Mouse (Mus musculus): ENCODE data around the gene Cd151. TPM values are rescaled to one million over a fixed set of nuclear protein-coding genes. Genes with fewer than 3 reads are reported as not detected.

Gene Cd151
- polyA plus RNA-seq, 1 experiment from 2014 or later = 5.0 TPM

DNA sequence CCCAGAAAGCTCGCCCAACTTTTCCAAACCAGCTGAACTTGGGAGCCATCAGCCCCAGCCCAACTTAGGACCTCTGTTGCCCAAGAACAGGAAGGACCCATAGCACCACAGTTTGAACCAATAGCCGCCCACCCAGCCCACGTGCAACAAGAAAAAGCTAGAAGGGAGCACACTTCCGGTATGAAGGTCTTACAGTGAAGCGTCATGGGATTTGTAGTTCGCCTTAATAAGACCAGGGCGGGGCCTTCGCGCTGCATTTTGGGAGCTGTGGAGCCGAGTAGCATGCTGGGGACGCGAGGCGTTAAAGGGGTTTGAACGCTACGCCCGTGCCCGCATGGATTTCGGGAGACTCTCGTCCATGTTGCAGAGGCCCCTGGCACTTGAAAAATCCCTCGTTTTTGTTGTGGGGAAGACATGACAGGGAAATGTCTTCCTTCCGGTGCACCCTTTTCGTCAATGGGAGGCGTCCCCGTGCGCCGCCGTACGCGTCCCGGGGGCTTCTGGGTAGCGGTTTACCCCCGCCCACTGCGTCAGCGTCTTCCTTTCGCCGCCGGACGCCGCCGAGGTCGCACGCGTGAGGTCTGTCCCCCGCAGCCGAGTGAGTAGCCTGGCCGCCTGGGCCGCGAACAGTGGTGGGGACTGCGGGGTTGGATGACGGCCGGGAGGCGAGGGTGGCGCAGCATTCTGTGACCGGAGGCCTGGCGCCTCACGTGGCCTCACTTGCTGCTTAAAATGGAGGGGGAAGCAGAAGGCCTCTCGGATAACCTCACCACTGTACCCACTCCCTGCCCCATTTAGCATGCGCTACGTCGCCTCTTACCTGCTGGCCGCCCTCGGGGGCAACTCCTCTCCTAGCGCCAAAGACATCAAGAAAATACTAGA, 19.8 kb upstream of the Cd151 start, which contains the start of gene Rplp2:
Gene Rplp2 (plus strand): TSS at position 261 of the 882 bp plus-strand sequence.
- H3K36me3 ChIP-seq (replicated peaks) = peaks cover 42% of the 10 kb centered on the region
- peaks cover 82% of the 10 kb centered on the region for H3K4me1 ChIP-seq (replicated peaks)

DNA sequence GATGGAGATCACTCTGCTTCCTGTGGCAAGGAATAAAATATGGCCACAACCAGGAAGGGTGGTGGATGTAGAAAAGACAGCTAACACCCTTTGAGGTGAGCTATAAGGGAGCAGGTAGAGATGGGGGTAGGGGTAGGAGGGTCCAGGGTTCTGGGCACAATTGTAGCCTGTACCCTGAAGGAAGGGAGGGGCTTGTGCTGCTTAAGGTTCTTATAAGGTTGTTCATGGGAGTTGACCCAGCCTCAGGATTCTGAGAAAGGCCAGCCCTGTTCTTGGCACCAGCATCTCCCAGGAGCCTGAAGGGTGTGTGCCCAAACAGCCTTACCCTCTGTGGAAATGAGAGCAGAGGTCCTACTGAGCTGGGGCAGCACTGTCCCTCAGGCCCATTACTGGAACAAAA, 15.3 kb upstream of the Cd151 start:
- H3K9me3 ChIP-seq (replicated peaks) = no peaks in the 10 kb centered on the region
- peaks cover 78% of the 10 kb centered on the region for H3K4me1 ChIP-seq (replicated peaks)
- H3K27me3 ChIP-seq = no peaks in the 10 kb centered on the region
- H3K27ac ChIP-seq (replicated peaks) = 0 out of 2 replicates have a peak overlapping the region, but pooled peaks have one; percentile 29
- no peak overlapping the region for H3K9ac ChIP-seq
- no peak for ATAC-seq (ENCODE audit: insufficient read depth)
- no peak overlapping the region for H3K4me2 ChIP-seq
- peaks cover 41% of the 10 kb centered on the region for H3K36me3 ChIP-seq (replicated peaks)
- no peak overlapping the region for H3K4me3 ChIP-seq (replicated peaks)

More for the DNA sequence above, 19.8 kb upstream of the Cd151 start, which contains the start of gene Rplp2:
- ATAC-seq (ENCODE audit: insufficient read depth) = peak; percentile 86
- peak within 1 kb of the TSS; percentile 85 for H3K27ac ChIP-seq (replicated peaks)
- peak within 1 kb of the TSS; percentile 80 for H3K9ac ChIP-seq
- H3K4me3 ChIP-seq (replicated peaks) = peak within 1 kb of the TSS; percentile 77
- peak within 1 kb of the TSS; percentile 80 for H3K4me2 ChIP-seq
- no peaks in the 10 kb centered on the region for H3K9me3 ChIP-seq (replicated peaks)
- under 1% methylated on average over 63 of the region's 63 CpGs for WGBS (ENCODE audit: insufficient replicate concordance)
- no peaks in the 10 kb centered on the region for H3K27me3 ChIP-seq

DNA sequence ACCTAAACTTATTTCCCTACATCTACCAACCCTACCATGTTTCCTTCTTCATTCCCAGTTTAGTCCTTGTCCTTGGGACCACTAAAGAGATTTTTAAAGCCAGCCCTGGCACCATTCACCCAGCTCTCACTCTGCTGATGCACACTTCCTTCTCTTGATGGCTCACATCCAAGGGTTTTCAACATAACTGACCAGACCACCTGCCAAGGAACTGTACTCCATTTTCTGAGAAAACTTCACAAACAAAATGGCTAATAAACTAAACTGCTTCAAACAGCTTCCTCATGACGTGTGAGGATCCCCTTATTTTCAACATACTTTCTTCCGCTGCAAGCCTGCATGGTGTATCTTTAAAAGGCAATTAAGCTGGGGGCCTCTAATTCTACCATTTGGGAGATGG, 13.6 kb upstream of the Cd151 start:
- ATAC-seq (ENCODE audit: insufficient read depth) = no peak
- H3K27me3 ChIP-seq = no peaks in the 10 kb centered on the region
- 65% methylated on average over 2 of the region's 2 CpGs for WGBS (ENCODE audit: insufficient replicate concordance)
- H3K4me1 ChIP-seq (replicated peaks) = peaks cover 74% of the 10 kb centered on the region
- H3K9me3 ChIP-seq (replicated peaks) = no peaks in the 10 kb centered on the region
- H3K4me3 ChIP-seq (replicated peaks) = no peak overlapping the region
- H3K27ac ChIP-seq (replicated peaks) = 0 out of 2 replicates have a peak overlapping the region, but pooled peaks have one; percentile 38
- peaks cover 38% of the 10 kb centered on the region for H3K36me3 ChIP-seq (replicated peaks)
- H3K4me2 ChIP-seq = no peak overlapping the region
- no peak overlapping the region for H3K9ac ChIP-seq

DNA sequence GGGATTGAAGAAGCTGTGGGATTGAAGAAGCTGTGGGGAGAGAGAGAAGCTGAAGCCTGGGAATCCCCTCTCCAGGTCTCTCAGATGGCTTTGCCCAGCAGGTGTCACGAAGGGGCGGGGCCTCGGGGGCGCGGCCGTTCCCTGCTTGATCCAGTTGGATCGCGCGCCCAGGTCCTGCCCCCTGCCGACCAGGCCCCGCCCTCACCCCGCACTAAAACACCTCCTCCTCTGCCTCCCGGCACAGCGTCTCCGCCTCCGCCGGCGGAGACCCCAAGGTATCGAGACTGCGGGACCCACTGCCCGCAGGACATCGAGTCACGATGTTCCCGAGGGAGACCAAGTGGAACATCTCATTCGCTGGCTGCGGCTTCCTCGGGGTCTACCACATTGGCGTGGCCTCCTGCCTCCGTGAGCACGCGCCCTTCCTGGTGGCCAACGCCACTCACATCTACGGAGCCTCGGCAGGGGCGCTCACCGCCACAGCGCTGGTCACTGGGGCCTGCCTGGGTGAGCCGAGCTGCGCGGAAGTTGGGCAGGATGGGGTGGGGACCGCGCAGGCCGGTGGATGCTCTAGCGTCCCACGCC, 12.1 kb upstream of the Cd151 start, which contains the start of gene Pnpla2:
Gene Pnpla2 (plus strand): TSS at position 232 of the 585 bp plus-strand sequence.
- Histone ChIP-seq H3K27me3 (peaks cover 14% of the 10 kb centered on the region), H3K4me2 (peak within 1 kb of the TSS; percentile 99), H3K4me1 (replicated peaks) (peaks cover 63% of the 10 kb centered on the region), H3K27ac (replicated peaks) (peak within 1 kb of the TSS; percentile 89), H3K36me3 (replicated peaks) (peaks cover 35% of the 10 kb centered on the region), H3K4me3 (replicated peaks) (peak within 1 kb of the TSS; percentile 78), H3K9me3 (replicated peaks) (no peaks in the 10 kb centered on the region), H3K9ac (peak within 1 kb of the TSS; percentile 71)
- ATAC-seq (ENCODE audit: insufficient read depth) = peak; percentile 88
- under 1% methylated on average over 45 of the region's 45 CpGs for WGBS (ENCODE audit: insufficient replicate concordance)

DNA sequence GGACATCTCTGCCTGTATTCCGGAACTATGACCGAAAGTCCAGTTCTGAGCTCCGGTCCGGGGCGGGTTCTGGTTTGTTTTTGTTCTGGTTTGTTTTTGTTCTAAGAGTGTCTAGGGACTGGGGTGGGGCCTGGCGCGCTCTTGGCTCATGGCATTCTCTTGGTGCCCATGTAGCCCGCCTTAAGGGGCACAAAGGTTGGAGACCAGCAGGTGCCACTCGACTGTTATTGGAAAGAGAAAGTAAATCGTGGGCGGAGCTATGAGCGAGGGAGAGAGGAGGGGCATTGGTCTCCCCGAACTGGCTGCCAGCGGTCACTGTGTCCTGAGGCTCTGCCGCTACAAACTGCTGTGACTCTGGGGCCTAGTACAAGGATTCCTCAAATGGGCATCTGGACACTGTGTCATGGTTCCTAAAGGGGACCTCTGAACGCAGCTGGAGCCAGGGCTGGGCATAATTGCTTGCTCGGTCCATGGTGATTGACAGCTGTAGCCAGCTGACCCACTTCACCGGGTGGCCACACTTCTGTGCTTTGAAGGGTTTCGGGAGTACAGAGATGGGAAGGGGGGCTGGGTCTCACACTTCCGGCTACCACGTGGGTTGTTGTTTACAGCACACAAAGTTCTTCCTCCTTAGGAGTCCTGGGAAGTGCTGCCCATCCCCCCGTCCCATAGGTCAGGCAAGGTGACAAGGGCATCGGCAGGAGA, 11.4 kb upstream of the Cd151 start:
- Histone ChIP-seq H3K4me1 (replicated peaks) (peaks cover 56% of the 10 kb centered on the region), H3K4me2 (peak overlapping the region; percentile 99), H3K4me3 (replicated peaks) (peak overlapping the region; percentile 78), H3K9ac (peak overlapping the region; percentile 71), H3K36me3 (replicated peaks) (peaks cover 28% of the 10 kb centered on the region), H3K27ac (replicated peaks) (peak overlapping the region; percentile 89), H3K9me3 (replicated peaks) (no peaks in the 10 kb centered on the region), H3K27me3 (peaks cover 21% of the 10 kb centered on the region)
- peak; percentile 17 for ATAC-seq (ENCODE audit: insufficient read depth)
- WGBS (ENCODE audit: insufficient replicate concordance) = 2% methylated on average over 23 of the region's 23 CpGs

DNA sequence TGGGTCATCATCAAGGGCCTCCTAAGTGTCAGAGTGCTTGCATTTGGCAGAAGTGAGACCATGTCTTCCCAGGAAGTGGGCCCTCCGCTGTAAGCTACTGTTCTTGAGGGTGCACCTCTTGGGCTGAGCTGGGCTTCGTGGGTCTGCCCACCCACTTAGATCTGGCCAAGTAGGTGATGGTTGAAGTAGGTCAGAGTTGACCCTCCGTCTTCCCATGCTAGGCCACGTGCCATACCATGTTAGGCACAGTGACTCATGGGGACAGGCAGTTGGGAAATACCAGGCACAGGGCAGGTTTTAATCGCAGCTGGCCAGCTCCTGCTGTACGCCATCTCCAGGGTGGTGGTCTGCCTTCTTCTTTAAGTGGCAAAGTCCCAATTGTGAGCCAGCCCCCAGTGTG, 10.5 kb upstream of the Cd151 start:
- 75% methylated on average over 6 of the region's 6 CpGs for WGBS (ENCODE audit: insufficient replicate concordance)
- H3K9ac ChIP-seq = no peak overlapping the region
- peaks cover 31% of the 10 kb centered on the region for H3K27me3 ChIP-seq
- peak overlapping the region; percentile 99 for H3K4me2 ChIP-seq
- H3K36me3 ChIP-seq (replicated peaks) = peaks cover 18% of the 10 kb centered on the region
- no peaks in the 10 kb centered on the region for H3K9me3 ChIP-seq (replicated peaks)
- peak overlapping the region; percentile 78; the same call in 1 of the 2 replicates for H3K4me3 ChIP-seq (replicated peaks)
- no peak for ATAC-seq (ENCODE audit: insufficient read depth)
- no peak overlapping the region for H3K27ac ChIP-seq (replicated peaks)
- H3K4me1 ChIP-seq (replicated peaks) = peaks cover 55% of the 10 kb centered on the region

DNA sequence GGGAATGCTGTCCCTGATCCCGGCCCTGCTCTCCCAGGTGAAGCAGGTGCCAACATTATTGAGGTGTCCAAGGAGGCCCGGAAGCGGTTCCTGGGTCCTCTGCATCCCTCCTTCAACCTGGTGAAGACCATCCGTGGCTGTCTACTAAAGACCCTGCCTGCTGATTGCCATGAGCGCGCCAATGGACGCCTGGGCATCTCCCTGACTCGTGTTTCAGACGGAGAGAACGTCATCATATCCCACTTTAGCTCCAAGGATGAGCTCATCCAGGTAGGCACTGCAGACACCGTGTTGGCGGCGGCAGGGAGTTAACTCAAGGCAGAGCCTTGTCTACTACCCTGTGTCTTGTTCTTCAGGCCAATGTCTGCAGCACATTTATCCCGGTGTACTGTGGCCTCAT, 10.0 kb upstream of the Cd151 start:
- Histone ChIP-seq H3K9ac (no peak overlapping the region), H3K9me3 (replicated peaks) (no peaks in the 10 kb centered on the region), H3K27ac (replicated peaks) (no peak overlapping the region), H3K4me3 (replicated peaks) (no peak overlapping the region), H3K4me2 (no peak overlapping the region), H3K27me3 (peaks cover 36% of the 10 kb centered on the region), H3K4me1 (replicated peaks) (peaks cover 54% of the 10 kb centered on the region), H3K36me3 (replicated peaks) (peaks cover 13% of the 10 kb centered on the region)
- WGBS (ENCODE audit: insufficient replicate concordance) = 82% methylated on average over 14 of the region's 14 CpGs
- no peak for ATAC-seq (ENCODE audit: insufficient read depth)

DNA sequence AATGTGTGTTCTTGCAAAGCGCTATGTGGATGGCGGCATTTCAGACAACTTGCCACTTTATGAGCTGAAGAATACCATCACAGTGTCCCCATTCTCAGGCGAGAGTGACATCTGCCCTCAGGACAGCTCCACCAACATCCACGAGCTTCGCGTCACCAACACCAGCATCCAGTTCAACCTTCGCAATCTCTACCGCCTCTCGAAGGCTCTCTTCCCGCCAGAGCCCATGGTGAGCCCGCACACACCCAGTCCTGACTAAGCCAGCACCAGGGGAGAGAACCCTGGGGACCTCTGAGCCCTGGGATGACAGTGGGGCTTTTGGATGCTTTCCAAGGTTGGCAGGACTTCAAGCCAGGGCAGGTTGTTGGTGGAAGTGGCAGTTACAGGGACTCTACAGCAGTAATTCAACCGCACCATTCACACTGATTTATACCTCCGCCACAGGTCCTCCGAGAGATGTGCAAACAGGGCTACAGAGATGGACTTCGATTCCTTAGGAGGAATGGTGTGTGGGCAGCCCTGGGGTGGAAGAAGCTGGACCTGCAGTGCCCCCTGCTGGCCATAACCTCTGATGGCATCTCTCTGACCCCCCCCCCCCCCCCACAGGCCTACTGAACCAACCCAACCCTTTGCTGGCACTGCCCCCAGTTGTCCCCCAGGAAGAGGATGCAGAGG, 9.1 kb upstream of the Cd151 start:
- Histone ChIP-seq H3K4me1 (replicated peaks) (peaks cover 55% of the 10 kb centered on the region), H3K27me3 (peaks cover 45% of the 10 kb centered on the region), H3K4me2 (no peak overlapping the region), H3K36me3 (replicated peaks) (peaks cover 12% of the 10 kb centered on the region; the same call in 1 of the 2 replicates), H3K4me3 (replicated peaks) (no peak overlapping the region), H3K27ac (replicated peaks) (no peak overlapping the region), H3K9ac (no peak overlapping the region), H3K9me3 (replicated peaks) (no peaks in the 10 kb centered on the region)
- ATAC-seq (ENCODE audit: insufficient read depth) = no peak
- whole genome bisulfite sequencing (ENCODE audit: insufficient replicate concordance) = 77% methylated on average over 15 of the region's 15 CpGs

DNA sequence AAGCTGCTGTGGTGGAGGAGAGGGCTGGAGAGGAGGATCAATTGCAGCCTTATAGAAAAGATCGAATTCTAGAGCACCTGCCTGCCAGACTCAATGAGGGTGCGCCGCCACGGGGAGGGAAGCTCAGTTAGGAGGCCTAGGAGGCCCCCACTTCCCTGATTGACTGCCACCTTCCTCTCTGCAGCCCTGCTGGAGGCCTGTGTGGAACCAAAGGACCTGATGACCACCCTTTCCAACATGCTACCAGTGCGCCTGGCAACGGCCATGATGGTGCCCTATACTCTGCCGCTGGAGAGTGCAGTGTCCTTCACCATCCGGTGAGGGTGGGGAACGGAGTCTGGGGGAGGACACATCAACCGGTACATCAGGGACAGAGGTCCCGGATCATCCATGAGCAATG, 8.5 kb upstream of the Cd151 start:
- Histone ChIP-seq H3K27me3 (peaks cover 50% of the 10 kb centered on the region), H3K4me3 (replicated peaks) (no peak overlapping the region), H3K36me3 (replicated peaks) (peaks cover 12% of the 10 kb centered on the region; the same call in 1 of the 2 replicates), H3K27ac (replicated peaks) (no peak overlapping the region), H3K4me1 (replicated peaks) (peaks cover 52% of the 10 kb centered on the region), H3K4me2 (no peak overlapping the region), H3K9me3 (replicated peaks) (no peaks in the 10 kb centered on the region), H3K9ac (no peak overlapping the region)
- no peak for ATAC-seq (ENCODE audit: insufficient read depth)
- WGBS (ENCODE audit: insufficient replicate concordance) = 88% methylated on average over 11 of the region's 11 CpGs

DNA sequence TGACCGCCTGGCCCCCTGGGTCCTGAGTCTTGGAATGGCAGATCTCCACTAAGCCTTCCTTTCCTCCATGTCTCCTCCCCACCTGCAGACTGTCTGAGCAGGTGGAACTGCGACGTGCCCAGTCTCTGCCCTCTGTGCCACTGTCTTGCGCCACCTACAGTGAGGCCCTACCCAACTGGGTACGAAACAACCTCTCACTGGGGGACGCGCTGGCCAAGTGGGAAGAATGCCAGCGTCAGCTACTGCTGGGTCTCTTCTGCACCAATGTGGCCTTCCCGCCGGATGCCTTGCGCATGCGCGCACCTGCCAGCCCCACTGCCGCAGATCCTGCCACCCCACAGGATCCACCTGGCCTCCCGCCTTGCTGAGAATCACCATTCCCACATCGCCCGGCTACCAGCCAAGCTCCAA, 7.9 kb upstream of the Cd151 start:
- Histone ChIP-seq H3K4me1 (replicated peaks) (peaks cover 50% of the 10 kb centered on the region), H3K4me2 (no peak overlapping the region), H3K9ac (no peak overlapping the region), H3K9me3 (replicated peaks) (no peaks in the 10 kb centered on the region), H3K27ac (replicated peaks) (no peak overlapping the region), H3K4me3 (replicated peaks) (no peak overlapping the region), H3K27me3 (peaks cover 57% of the 10 kb centered on the region), H3K36me3 (replicated peaks) (peaks cover 12% of the 10 kb centered on the region; the same call in 1 of the 2 replicates)
- WGBS (ENCODE audit: insufficient replicate concordance) = 84% methylated on average over 17 of the region's 17 CpGs
- no peak for ATAC-seq (ENCODE audit: insufficient read depth)

Data from liver, embryonic 15.5 days (tissue).